Mouse (Mus musculus) frontal cortex, postnatal 10 days (tissue): Measurements from ENCODE around the gene Kif20b.
A peak's percentile ranks its signal among the peaks of the same experiment; 100 is the strongest.

Experiments used
- DNase-seq, 2 experiments: peaks; one replicate each; pipeline ENCODE4 v3.0.0; 2022; ENCODE audit warnings: low spot score in 2 of 2, mixed read lengths in 1 of 2

Kif20b gene

DNA sequence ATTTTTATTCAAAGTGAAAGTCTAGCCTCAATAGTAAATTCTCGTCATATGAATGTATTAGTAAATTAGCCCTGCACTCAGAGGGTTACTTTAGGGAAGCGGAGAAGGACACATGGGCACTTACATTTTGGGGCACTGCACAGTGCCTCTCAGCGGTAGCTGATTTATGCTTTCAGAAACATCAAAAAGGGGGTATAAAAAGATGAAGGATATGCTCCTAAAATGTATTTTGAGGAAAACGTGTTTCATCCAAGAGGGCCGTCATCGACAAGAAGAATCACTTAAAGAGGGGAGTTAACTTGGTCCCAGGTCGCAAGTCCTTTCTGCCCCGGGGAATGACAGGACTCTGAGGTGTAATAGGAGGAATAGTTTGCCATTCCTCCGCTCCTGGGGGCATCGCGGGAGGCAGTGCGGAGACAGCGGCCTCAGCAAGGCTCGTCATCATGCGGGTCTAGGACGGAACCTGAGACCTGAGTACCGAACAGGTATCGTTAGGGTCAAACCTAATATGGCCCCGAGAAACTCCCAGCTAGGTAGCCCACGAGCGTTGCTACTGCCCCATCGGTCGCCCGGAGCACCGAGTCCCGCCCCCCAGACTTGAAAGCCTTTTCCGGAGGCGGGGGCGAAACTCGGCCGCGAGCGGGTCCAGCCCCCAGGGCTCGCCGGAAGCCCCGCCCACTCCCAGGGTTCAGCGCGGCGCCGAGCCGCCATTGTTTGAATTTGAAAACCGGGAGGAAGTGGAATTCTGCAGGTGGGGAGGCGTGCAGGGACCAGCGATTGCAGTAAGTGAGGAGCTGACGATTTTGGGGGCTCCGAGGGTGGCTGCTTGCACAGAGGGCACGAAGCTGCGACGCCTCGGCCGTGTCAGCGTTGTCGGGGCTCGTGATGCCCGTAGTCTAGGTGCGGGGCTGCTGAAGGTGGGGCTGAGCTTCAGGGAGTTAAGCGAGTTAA, at the start of gene Kif20b:
Gene Kif20b (plus strand): TSS at position 710 of the 951 bp plus-strand sequence.
- peak; percentile 70 to 87 for DNase-seq

DNA sequence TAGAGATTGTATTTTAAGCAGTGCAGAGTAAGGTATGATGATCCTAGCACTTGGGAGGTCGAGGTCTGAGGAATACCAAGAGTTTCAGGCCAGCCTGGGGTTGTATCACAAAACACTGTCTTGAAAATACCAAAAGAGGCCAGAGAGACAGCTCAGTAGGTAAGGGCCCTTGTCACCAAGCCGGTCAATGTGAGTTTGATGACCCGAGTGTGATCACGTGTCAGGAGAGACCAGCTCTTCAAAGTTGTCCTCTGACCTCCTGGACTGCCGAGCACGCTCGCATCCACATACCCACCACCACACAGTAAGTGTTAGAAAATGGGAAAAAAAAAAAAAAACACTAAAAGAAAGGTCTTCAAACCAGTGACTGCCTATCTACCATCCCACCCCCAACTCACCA, 45.5 kb upstream of the Kif20b start:
- DNase-seq = no peak

DNA sequence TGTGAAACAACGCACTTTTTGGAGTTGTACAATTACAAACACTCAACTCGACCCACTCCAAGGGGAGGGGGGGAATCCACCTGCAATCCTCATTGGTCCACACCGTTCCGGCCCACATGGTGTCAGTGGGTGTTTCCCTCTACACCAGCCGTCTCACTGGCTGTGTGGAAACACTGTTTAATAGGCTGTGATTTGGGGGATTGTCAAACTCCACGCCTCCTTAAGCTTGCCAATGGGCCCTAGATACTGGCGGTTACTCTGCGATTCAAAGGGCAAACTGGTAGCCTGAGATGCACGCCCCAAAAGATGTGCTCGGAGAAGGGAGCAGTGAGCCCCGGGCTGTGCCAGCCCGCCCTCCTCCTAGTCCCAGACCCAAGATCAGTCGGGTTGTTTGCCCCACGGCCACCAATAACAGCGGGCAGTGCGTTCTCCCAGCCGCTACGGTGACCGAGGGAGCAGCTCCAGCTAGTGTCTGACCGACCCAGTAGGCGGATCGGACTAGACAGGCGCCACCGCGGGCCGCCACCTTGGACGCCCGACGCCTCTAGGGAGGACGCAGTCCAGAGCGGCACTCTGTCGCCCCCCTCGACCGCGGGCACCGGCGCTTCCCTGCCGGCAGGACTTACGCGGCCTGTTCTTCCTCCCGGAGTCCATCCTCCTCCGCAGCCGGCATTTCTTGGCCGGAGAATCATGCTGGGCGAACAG, 44.1 kb upstream of the Kif20b start:
- DNase-seq = peak; percentile 84 to 89

DNA sequence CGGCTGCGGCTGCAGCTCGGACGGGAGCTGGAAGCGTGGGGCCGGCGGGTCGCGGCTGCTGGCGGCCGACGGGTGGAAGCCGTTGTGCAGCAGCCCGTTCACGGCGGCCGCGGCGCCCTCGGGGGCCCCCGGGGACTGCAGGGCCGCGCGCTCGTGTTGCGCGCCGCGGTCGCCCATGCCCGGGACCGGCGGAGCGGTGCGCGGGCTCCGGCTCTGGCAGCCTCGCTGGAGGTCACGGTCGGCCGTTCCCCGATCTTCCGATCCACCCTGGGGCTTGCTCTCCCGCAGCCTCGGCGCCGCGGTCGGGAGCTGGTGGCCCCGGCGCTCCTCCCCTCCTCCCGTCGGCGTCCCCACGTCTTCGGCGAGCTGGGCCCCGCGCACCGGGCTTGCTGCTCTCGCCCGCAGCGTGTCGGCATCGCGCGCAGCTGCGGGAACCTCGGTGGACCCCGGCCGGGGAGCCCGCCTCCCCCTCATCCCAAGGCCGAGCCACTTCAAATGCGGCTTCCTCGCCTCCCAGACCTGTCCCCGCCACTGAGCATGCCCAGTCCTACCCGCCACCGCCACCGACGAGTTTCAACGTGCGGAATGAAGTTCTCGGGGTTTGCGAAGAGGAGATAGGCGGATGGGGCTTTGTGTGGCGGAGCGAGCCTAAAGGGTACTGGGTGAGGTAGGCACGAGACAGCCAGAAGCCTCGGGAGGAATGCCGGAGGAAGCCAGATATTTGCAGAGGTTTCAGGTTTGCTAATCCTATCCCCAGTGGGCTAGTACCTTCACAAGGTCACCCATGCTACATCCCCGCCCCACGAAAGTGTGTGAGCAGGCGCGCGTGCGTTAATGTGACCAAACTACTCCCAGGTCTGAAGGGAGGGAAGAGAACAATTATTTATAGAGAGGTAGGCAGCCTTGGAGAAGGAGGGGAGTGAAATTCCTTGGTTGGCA, 43.3 kb upstream of the Kif20b start, which contains the start of gene Pank1:
Gene Pank1 (minus strand): TSS at position 853 of the 939 bp plus-strand sequence.
- DNase-seq = peak; percentile 68 to 73

DNA sequence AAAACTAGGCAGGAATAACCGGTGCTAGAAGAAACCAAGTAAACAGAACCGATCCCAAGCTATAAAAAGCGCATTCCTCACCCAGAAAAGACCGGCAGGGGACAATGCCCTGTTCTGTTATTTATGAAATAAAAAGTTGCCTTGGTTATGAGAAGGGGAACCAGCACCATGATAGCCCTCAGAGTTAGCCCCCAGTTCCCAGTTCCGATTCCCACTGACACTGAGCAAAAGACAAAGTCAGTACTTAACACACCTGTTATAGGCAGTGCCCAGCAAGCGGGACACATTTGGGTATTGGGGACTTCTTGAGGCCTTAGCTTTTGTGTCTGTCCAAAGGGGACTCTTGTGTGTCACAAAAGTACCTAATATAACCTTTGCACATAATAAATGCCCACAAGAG, 42.5 kb upstream of the Kif20b start:
- DNase-seq = no peak

DNA sequence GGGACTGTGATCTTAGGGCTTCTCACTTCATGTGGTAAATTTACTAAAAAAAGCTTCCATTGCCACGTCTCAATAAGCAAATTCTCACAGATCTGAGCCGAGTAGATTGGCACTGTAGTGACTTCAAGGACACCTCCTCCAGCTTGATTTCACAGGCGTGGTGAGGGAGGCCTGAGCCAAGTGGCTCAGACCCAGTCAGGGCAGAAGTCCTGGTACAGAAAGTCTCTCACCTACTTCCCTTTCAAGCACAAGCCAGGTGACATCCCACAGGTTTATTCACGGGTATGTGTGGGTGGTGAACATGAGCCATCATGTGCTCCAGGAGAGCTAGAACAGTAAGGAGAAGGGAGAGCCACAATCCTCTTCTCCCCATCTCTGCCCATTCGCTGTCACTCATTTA, 41.0 kb upstream of the Kif20b start:
- DNase-seq = no peak

DNA sequence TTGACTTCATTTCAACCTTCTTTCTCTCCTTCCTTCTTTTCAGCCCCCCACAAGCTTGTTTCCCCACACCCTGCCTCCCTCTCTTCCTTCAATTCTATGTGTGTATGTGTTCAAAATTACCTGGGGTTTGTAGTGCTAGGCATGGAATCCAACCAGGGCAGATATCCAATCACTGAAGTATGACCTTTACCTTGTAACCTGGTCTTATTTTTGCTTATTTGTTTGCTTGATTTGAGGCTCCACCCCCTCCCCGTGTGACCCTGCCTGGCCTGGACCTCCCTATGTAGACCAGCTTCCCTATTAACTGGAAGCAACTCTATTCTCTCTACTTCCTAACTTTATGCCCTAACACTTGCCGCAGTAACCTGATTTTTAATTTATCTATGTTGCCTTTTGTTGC, 39.7 kb upstream of the Kif20b start:
- no peak for DNase-seq

DNA sequence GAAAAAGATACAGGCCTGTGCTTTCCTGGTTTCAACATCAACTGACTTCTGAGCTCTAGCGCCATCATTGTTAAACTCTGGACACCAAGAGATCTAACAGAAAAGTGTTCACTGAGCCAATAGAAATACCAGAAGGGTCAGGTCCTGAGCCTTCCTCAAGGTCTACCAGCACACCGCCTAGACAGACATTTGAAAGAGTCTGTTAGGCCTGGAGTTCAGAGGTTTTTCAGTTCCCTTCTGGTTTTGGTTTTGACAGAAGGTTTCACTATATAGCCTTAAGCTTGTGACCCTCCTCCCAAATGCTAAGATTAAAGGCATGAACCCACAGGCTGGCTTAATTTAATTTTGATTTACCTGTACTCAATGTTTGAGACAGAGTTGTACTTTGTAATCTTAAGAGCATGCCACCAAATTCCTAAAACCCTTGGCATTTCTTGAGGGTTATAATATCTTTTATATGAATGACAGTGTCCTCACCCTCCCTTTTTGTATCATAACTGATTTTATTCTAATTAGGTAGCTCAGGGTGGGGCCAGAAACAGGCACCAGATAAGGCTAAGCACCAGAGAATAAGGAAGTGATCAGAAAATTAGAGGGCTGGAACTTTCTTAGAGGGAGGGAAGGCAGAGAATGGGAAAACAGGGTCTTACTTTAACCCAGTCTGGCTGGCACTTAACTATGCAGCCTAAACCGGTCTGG, 38.5 kb upstream of the Kif20b start:
- no peak for DNase-seq

DNA sequence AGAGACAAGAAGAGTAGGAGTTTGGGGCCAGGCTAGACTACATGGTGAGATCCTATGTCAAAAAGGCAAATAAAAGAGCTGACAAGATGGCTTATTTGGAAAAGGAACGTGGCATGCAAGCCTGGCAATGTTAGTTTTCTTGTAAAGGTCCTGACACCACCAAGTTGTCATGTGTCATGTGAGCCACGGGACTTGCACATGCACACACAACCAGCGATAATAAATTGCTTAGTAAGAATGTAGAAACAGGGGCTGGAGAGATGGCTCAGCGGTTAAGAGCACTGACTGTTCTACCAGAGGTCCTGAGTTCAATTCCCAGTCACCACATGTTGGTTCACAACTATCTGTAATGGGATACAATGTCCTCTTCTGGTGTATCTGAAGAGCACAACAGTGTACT, 35.8 kb upstream of the Kif20b start:
- no peak for DNase-seq

DNA sequence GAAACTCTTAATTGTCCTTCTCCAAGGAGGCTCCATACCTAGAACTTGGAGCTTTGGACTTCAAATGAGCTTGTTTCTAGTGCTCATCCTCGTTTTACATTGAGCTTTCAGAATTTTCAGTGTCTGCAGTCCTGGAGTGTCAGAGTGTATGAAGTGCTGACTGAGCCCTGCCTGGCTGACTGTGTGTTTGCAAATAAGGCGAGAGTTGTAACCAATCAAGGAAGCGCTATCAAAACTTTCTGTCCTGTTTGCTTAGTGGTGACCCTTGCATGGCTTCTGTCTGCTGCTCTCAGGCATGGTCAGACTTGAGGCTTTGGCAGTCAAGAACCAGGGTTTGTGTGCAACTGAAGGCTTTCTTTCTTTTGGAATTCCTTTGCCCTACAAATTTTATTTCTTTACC, 31.2 kb upstream of the Kif20b start:
- no peak for DNase-seq

DNA sequence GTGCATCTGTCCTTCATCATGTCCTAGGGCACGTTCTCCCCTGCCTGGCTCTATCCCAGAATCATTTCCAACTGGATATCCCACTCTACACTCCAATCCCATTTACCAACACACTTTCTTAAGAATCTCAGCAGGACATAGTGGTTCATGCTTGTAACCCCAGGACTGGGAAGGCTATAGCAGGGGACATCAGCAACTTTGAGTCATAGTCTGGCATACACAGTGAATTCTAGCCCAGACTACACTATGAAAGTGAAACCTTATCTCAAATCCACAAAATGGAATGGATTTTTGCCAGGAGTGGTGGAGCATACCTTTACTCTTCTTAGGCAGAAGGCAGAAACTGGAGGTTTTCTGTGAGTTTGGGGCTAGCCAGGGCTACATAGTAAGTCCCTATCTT, 30.6 kb upstream of the Kif20b start:
- DNase-seq = no peak

DNA sequence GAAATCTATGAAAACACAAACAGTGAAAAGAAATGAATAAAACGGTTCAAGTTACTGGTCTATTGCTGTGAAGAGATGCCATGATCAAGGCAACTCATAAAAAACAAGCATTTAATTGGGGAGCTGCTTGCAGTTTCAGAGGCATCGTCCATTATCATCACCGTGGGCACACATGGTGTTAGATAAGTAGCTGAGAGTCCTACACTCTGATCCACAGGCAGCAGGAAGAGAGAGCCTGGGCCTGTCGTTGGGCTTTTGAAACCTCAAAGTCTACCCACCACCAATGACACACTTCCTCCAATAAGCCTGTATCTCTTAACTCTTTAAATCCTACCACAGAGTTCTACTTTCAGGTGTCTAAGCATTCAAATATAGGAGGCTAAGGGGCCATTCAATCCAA, 27.1 kb upstream of the Kif20b start:
- no peak for DNase-seq

DNA sequence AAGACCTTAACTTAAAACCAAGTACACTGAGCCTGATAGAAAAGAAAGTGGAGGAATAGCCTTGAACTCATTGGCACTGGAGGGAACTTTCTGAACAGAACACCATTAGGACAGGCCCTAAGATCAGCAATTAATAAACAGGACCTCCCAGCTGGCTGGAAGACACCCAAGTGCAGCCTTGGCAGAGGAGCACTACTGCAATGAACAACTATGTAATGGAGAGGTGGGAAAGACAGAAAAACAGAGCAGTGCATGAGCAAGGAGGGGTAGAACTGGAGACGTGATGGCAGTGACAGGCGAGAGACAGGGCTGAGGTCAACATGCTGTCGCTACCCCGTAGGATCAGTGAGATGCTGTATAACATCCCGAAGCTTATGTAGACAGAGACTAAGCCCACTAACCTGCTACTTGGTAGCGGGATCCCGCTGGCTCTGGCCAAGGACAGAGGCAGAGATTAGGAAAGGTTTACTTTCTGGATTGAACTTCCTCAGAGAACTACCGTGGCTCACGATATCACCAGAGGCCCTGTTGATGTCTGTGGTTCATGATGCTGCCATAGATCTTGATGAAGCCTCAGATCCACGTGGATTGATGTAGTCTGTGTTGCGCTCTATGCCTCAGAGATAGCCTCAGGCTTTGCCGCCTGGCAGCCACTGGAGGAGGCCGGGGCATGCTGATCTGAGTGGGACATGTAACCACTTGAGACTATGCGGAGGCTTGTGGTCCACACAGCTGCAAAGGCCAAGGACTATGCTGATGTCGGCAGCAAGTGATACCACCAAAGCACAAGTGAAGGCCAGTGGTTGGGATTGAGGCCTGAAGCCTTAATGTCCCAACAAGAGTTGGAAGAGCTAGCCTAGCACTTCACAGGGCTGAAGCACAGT, 24.8 kb upstream of the Kif20b start:
- no peak for DNase-seq

DNA sequence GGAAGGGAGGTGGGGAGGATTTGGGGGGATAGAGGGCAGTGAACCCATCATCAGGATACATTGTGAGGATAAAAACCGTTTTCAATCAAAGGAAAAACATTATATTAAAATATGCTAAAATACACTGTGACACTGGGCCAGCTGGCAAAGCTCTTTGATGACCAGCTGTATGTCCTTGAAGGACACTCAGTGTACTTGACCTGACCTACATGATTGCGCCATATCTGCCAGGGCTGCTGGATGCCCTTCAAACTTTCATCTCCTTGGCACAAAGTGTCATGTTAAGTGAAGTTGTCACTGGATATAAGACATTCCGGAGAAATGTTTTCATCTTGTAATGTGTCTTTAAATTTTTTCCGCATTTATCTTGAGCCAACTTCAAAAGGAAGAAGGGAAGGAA, 23.2 kb upstream of the Kif20b start:
- no peak for DNase-seq

DNA sequence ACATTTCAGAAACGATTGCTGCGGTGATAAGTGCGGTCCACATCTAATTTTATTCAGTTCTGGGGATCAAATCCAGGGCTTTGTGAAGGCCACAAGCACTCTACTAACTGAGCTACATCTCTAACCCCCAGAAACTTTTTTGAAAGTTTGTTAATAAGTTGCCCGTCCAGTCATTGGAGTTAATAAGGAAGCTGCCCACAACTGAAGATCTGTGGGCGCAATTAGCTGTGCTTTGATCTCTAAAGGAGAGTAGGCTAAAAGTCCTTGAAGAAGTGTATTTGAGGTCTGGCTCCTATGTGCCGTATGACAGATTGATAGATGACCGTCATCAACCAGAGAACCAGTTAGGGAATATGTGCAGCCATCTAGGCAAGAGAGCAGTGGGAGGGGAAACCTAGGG, 20.9 kb upstream of the Kif20b start:
- DNase-seq = no peak

DNA sequence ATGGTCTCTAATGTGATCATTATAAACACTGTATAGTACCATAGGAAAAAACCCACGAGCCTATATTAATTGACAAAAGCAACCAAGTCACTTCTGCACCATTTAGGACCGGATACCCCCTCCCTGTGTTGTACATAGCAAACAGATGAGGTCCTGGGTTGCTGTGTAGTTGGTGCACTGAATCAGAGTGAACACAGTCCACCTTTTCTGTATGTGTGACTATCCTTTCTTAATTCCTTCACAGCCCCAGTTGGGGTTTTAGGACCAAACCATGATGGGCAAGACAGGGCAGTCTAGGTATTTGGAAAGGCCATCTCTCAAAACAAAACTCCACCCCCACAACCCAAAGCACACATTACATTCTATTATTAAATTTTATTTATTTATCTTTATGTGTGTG, 20.4 kb upstream of the Kif20b start:
- DNase-seq = no peak

DNA sequence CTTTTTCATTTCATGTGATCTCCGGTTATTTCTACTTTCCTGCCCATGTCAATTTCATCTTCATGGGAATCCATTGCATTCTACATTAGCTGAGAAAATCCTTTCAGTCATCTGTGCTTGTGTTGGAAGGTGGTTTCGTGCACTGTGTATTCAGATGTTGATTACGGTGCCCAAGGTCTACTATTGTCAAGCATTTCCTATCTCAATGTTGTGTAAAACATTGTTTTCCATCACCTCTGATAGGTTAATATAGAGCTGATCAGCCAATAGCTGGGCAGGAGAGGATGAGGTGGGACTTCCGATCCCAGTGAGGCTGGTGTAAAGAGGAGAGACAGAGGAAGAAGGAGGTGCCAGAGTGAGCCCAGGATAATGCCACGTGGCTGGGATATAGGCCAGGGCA, 18.1 kb upstream of the Kif20b start:
- no peak for DNase-seq

DNA sequence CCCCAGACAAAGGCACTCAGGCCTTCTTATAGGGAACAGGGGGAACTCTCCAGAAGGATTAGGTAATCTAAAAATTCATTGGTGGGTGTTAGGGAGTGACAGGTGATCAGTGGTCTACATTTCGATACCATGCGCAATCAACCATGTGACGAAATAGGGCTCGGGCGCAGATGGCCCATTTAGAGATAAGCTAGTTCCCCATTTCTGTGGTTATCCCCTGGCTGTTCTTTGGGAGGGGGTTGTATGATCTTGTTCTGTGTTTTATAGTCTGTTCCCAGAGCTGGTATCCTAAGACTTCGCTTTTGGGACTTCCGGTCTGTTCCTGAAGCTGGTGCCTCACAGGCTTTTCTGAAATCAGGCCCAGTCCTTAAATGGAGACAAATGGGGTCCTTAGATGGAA, 16.7 kb upstream of the Kif20b start:
- no peak for DNase-seq

DNA sequence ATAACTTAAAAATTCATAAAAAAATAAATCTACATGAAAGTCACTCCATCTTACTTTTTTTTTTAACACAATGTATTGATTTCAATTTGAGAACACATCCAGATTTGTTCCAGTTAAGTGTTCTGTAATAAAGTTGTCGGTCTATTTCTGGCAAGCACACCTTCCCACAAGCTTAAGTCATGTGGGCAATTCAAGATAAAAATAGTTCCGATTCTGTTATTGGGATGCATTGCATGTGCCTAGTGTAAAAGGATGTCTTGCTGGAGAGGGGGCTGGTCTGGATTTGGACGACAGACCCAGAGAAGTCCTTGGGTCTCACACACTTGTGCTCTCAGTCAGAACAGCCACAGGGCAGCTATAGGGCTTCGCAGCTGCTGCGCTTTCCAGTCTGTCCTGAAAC, 15.4 kb upstream of the Kif20b start:
- DNase-seq = no peak

DNA sequence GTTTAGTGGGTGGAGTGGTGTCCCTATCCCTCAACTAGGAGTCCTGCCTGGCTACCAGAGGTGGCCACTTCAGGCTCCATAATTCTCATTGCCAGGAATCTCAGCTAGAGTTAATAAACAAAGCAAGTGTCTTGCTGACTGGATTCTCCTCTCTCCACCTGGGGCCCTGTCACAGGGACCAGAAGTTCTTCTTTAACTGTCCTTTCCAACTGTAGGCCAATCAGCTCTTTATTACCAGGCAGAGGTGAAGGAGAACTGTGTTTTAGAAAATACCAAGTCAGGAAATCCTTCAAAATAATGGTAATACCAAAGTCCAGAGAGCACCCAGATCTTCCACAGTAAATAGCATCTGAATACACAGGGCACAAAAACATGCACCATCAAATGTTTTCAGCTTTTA, 9.8 kb upstream of the Kif20b start:
- DNase-seq = no peak
